Mouse (Mus musculus) heart, postnatal 0 days (tissue): ENCODE measurements around the gene Gm32742.

ENCODE experiments used
- CTCF ChIP-seq: IDR thresholded peaks from 2 replicates; pipeline ENCODE4 v1.5.1; 2016; ENCODE audit warnings: antibody characterized with exemption, control low read depth, low read depth
- EP300 ChIP-seq: IDR thresholded peaks from 2 replicates; pipeline ENCODE4 v1.6.1; 2016; ENCODE audit warnings: antibody characterized with exemption, low read depth

DNA sequence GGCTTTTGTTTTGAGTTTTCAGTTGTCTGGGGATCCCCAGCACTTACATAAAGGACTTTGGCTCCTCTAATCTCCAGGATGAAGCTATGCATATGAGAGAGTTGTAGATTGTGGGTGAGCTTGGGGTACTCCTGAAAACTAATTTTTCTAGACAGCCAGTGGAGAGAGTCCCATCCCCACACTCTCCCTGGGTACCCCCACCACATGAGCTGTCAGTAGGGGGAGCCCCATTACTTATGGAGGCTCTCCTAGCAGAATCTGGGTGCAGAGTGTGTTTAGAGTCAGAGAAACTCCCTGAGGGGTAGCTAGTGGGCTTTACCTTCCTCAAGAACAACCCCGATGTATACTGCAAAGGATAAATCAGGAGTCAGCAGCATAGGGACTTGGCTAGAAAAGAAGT lies 13.0 kb upstream of the Gm32742 start:
- TF ChIP-seq CTCF (no peak), EP300 (no peak)
